Mouse (Mus musculus): ENCODE results near the gene Gm9972. TPM values are rescaled to one million over a fixed set of nuclear protein-coding genes. Genes with fewer than 3 reads are reported as not detected.

Gm9972 gene
- polyA plus RNA-seq, 1 experiment from 2014 or later: 0.36 TPM

DNA sequence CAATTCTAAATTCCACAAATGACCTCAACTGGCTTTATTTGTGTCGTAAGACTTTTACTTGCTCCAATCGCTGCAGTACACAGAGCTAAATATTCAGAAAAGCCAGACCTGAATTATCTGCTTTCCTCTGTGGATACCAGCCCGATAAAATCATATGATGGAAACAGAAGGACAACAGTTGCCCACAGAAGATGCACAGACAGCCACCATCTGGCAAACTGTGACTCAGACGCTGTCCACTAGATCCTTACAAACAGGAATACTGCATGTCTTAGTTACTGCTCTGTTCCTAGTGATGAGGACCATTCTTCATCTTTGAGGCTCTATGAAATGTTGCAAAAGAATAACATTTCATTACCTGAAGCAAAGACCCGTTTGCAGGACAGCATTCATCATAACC is 19.4 kb downstream of the Gm9972 start:
- H3K4me1 ChIP-seq (ENCODE audit: control insufficient read depth, insufficient read depth, low read length): no peaks in the 10 kb centered on the region
- H3K36me3 ChIP-seq (ENCODE audit: control insufficient read depth, insufficient read depth, low read length): no peaks in the 10 kb centered on the region
- H3K27ac ChIP-seq (ENCODE audit: low read length): no peak overlapping the region
- no peaks in the 10 kb centered on the region for H3K27me3 ChIP-seq (ENCODE audit: control insufficient read depth, insufficient read depth, low read length)
- ATAC-seq (ENCODE audit: insufficient read depth, low FRiP score): no peak
- no peak overlapping the region for H3K4me2 ChIP-seq (ENCODE audit: low read depth, low read length)
- no peak overlapping the region for H3K4me3 ChIP-seq (replicated peaks; ENCODE audit: low read length)
- no peaks in the 10 kb centered on the region for H3K9me3 ChIP-seq (replicated peaks; ENCODE audit: control insufficient read depth, low read length)
- no peak overlapping the region for H3K9ac ChIP-seq (ENCODE audit: low read length)
- 72% methylated on average over 5 of the region's 5 CpGs for WGBS

DNA sequence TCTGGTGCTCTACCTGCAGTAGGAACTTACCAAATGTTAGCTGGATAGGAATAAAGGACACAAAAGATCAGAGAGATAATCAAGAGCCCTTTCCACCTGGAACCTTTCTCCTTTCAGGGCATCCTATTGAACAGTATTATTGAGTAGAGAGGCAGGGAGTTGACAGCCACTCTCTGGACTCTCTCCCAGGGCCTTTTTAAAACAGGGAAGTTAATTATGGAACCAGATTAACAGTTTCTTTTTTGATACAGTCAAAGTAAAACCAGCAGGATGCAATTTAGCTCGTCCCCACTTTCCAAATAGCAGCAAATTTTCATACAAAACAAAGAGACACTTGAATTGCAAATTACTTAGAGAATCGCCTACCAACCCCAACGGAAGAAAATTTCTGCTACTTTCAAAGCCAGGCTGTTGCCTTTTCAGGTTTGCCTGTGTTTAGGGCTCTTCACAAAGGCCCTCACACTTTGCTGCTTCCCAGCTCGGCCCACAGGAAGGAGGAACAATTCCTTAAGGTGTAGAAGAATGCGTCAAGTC is 24.0 kb downstream of the Gm9972 start:
- no peaks in the 10 kb centered on the region for H3K27me3 ChIP-seq (ENCODE audit: control insufficient read depth, insufficient read depth, low read length)
- H3K4me1 ChIP-seq (ENCODE audit: control insufficient read depth, insufficient read depth, low read length): no peaks in the 10 kb centered on the region
- H3K4me3 ChIP-seq (replicated peaks; ENCODE audit: low read length): no peak overlapping the region
- WGBS: 54% methylated on average over 5 of the region's 5 CpGs
- no peaks in the 10 kb centered on the region for H3K36me3 ChIP-seq (ENCODE audit: control insufficient read depth, insufficient read depth, low read length)
- H3K9ac ChIP-seq (ENCODE audit: low read length): no peak overlapping the region
- H3K4me2 ChIP-seq (ENCODE audit: low read depth, low read length): no peak overlapping the region
- H3K9me3 ChIP-seq (replicated peaks; ENCODE audit: control insufficient read depth, low read length): no peaks in the 10 kb centered on the region
- no peak for ATAC-seq (ENCODE audit: insufficient read depth, low FRiP score)
- H3K27ac ChIP-seq (ENCODE audit: low read length): no peak overlapping the region

DNA sequence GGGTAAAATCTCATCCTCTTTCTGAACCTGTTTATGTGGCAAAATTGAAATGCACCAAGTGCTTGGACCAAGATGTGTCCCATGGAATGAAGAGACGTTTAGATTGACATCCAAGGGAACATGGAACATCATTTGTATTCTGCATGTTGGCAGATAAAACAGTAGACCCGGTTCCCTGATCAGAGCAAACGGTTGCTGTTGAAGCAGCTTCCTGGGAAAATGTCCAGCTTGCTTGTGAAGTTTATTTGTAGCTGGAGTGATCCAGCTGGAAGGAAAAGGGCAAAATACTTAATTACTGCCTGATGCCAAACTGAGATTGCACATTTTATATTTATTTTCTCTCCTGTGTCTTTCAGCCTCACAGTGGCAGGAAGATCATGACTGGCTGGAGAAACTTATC is 26.7 kb downstream of the Gm9972 start:
- H3K9me3 ChIP-seq (replicated peaks; ENCODE audit: control insufficient read depth, low read length): no peaks in the 10 kb centered on the region
- no peaks in the 10 kb centered on the region for H3K4me1 ChIP-seq (ENCODE audit: control insufficient read depth, insufficient read depth, low read length)
- no peaks in the 10 kb centered on the region for H3K36me3 ChIP-seq (ENCODE audit: control insufficient read depth, insufficient read depth, low read length)
- no peak overlapping the region for H3K27ac ChIP-seq (ENCODE audit: low read length)
- no peak overlapping the region for H3K9ac ChIP-seq (ENCODE audit: low read length)
- H3K4me2 ChIP-seq (ENCODE audit: low read depth, low read length): no peak overlapping the region
- WGBS: 37% methylated on average over 3 of the region's 3 CpGs
- ATAC-seq (ENCODE audit: insufficient read depth, low FRiP score): no peak
- H3K27me3 ChIP-seq (ENCODE audit: control insufficient read depth, insufficient read depth, low read length): no peaks in the 10 kb centered on the region
- no peak overlapping the region for H3K4me3 ChIP-seq (replicated peaks; ENCODE audit: low read length)

DNA sequence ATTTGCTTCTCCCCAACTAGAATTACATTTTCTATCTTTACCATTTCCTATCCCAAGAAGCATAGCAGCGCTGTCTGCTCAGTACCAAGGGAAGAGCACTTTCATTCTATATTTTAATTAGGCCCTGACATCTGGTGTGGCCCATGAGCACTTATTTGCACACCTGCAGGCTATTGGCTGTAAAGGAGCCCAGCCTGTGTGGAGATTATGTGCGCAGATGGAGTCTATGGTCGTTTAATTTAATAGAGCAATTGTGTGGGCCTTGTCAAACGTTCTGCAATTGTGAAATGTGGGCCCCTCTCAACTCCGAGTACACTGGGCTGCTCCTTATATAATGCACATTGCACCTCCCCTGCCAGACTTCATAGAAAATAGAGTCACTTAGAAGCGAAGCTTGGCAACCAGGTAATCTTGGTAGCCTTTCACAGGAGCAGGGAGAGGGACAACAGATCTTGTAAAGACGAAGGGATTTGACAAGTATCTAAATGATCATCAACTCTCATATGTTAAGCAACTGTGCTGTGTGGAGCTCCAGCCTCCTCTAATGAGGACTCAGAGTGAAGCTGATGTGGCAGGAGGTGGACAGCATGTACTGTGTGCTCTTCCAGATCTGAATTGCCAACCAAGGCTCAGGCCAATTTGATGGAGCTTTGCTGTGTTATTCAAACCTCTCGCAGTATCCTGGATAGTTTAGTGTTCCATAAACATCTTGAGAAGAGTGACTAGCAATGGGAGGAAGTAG is 50.9 kb downstream of the Gm9972 start:
- WGBS: 66% methylated on average over 8 of the region's 8 CpGs

More for the DNA sequence above, 50.9 kb downstream of the Gm9972 start:
- Histone ChIP-seq H3K9ac (ENCODE audit: low read length) (no peak overlapping the region), H3K4me1 (ENCODE audit: control insufficient read depth, insufficient read depth, low read length) (no peaks in the 10 kb centered on the region), H3K27ac (ENCODE audit: low read length) (no peak overlapping the region), H3K4me3 (replicated peaks; ENCODE audit: low read length) (no peak overlapping the region), H3K27me3 (ENCODE audit: control insufficient read depth, insufficient read depth, low read length) (no peaks in the 10 kb centered on the region), H3K36me3 (ENCODE audit: control insufficient read depth, insufficient read depth, low read length) (no peaks in the 10 kb centered on the region), H3K4me2 (ENCODE audit: low read depth, low read length) (no peak overlapping the region), H3K9me3 (replicated peaks; ENCODE audit: control insufficient read depth, low read length) (no peaks in the 10 kb centered on the region)
- no peak for ATAC-seq (ENCODE audit: insufficient read depth, low FRiP score)

Other genes starting within 250 kb of the Gm9972 start
- 4.7 and 6.3 TPM in 2 replicates for gene Atp10b, start 114.1 kb downstream of the Gm9972 start, polyA plus RNA-seq (2015; fragmentation: Nextera tagmentation; extraction: Ambion mirVana)

Measured in stomach, embryonic 16.5 days (tissue).